In genomic region chr6:133305952-133306715, GRCm38 (mm10) we compare ENCODE assay signal across 25 mouse cellular contexts. TPM values are rescaled to one million over a fixed set of nuclear protein-coding genes. Genes with fewer than 3 reads are reported as not detected.
DNase-seq lines count a peak whose midpoint lies in the region; ATAC-seq lines count a peak whose summit lies in the region.
"Had no signal": no experiment of that assay in that cellular context is flagged by ENCODE, and none has a peak within 500 bp of the region (broad histone marks: within the 10 kb centered on the region; RNA-seq: fewer than 3 reads in every experiment).

No protein-coding gene starts in this region.

- H3K4me2 ChIP-seq in hindbrain, embryonic 14.5 days (replicated peaks): no peak overlapping the region
- H3K4me2 ChIP-seq: embryonic facial prominence, embryonic 13.5 days; forebrain, embryonic 12.5 days; heart, embryonic 13.5 days; hindbrain, embryonic 13.5 days had no signal

- no peaks in the 10 kb centered on the region for H3K36me3 ChIP-seq in hindbrain, embryonic 14.5 days (replicated peaks; ENCODE audit: control insufficient read depth, insufficient read depth)
- H3K36me3 ChIP-seq: embryonic facial prominence, embryonic 13.5 days; forebrain, embryonic 12.5 days; heart, embryonic 13.5 days; hindbrain, embryonic 13.5 days had no signal

- no peaks in the 10 kb centered on the region for H3K9me3 ChIP-seq in hindbrain, embryonic 14.5 days (ENCODE audit: control insufficient read depth, low read length)
- H3K9me3 ChIP-seq: embryonic facial prominence, embryonic 13.5 days; forebrain, embryonic 12.5 days; hindbrain, embryonic 13.5 days had no signal

- H3K27ac ChIP-seq in hindbrain, embryonic 14.5 days: no peak overlapping the region
- H3K27ac ChIP-seq: embryonic facial prominence, embryonic 13.5 days; forebrain, embryonic 12.5 days; heart, embryonic 13.5 days; hindbrain, embryonic 13.5 days had no signal

- WGBS in hindbrain, embryonic 14.5 days: 79% methylated on average over 3 of the region's 3 CpGs

- H3K27me3 ChIP-seq in hindbrain, embryonic 14.5 days (ENCODE audit: control insufficient read depth, insufficient read depth, low read length): no peaks in the 10 kb centered on the region
- H3K27me3 ChIP-seq: embryonic facial prominence, embryonic 13.5 days; forebrain, embryonic 12.5 days; heart, embryonic 13.5 days; hindbrain, embryonic 13.5 days had no signal

- DNase-seq in heart, adult 11 months: peak; percentile 41
- no peak for DNase-seq in heart, postnatal 25 days (ENCODE audit: low spot score)
- peak; percentile 4 for DNase-seq in cerebellum, adult 11 months
- peak; percentile 11 for DNase-seq in cerebellum, adult 8-10 months
- peak; percentile 17 to 28 for DNase-seq in cerebellum, postnatal 14 days
- DNase-seq in left cerebral cortex, adult 9 months (ENCODE audit: low spot score in 2 of 2): no peak
- DNase-seq in gastrocnemius, postnatal 4 days (ENCODE audit: low spot score in 2 of 2): no peak
- no peak for DNase-seq in hindbrain, embryonic 14.5 days (ENCODE audit: low spot score)
- DNase-seq: adrenal gland, postnatal 10 days; gastrocnemius, postnatal 10 days; heart, postnatal 4 days; kidney, adult 11 months; kidney, adult 9 months had no signal

- no peak for ATAC-seq in hindbrain, embryonic 14.5 days (ENCODE audit: low FRiP score)
- ATAC-seq: forebrain, embryonic 16.5 days had no signal

- H3K4me1 ChIP-seq in hindbrain, embryonic 14.5 days (replicated peaks; ENCODE audit: control insufficient read depth, insufficient read depth, low read length): no peaks in the 10 kb centered on the region
- H3K4me1 ChIP-seq: embryonic facial prominence, embryonic 13.5 days; forebrain, embryonic 12.5 days; heart, embryonic 13.5 days; hindbrain, embryonic 13.5 days had no signal

- no peak overlapping the region for H3K9ac ChIP-seq in hindbrain, embryonic 14.5 days
- H3K9ac ChIP-seq: embryonic facial prominence, embryonic 13.5 days; forebrain, embryonic 12.5 days; heart, embryonic 13.5 days; hindbrain, embryonic 13.5 days had no signal

- intact Hi-C loops in heart, postnatal 25 days (cut with DNase I): no loop called here

- H3K4me3 ChIP-seq in hindbrain, embryonic 14.5 days (replicated peaks; ENCODE audit: low read length): no peak overlapping the region
- H3K4me3 ChIP-seq: embryonic facial prominence, embryonic 13.5 days; forebrain, embryonic 12.5 days; heart, embryonic 13.5 days; hindbrain, embryonic 13.5 days had no signal

RNA-seq across cellular contexts. Expression of gene 5530400C23Rik, which starts 14.1 kb away (rescaled TPM):
- total RNA-seq in heart, postnatal 25 days (2021): not detected
- not detected for total RNA-seq in gastrocnemius, postnatal 4 days (2021)
- not detected in 2 replicates for polyA plus RNA-seq in hindbrain, embryonic 14.5 days (2014; fragmentation: Nextera tagmentation; extraction: Ambion mirVana)
- total RNA-seq: adrenal gland, postnatal 10 days; adrenal gland, postnatal 4 days; gastrocnemius, postnatal 10 days; heart, postnatal 4 days; MEL had no signal
- polyA plus RNA-seq: C2C12; embryonic facial prominence, embryonic 13.5 days; forebrain, embryonic 12.5 days; forebrain, embryonic 16.5 days; frontal cortex, adult 2 months; gonadal fat pad, adult 2 months; heart, embryonic 13.5 days; heart, postnatal 0 days; hindbrain, embryonic 13.5 days; intestine, embryonic 14.5 days had no signal

Comparison
In these comparisons a context has a peak if more than half of its experiments do, and no peak if none do; other contexts are left out.
1. DNase-seq: peak in heart, adult 11 months (single experiment), cerebellum, adult 11 months (single experiment), cerebellum, adult 8-10 months (single experiment) and cerebellum, postnatal 14 days (2 of 2); none in heart, postnatal 25 days (single experiment), left cerebral cortex, adult 9 months (0 of 2), gastrocnemius, postnatal 4 days (0 of 2) and hindbrain, embryonic 14.5 days (single experiment).